11 mouse cellular contexts compared by ENCODE assay signal in genomic region chr15:12194817-12195735, GRCm38 (mm10). TPM values are rescaled to one million over a fixed set of nuclear protein-coding genes. Genes with fewer than 3 reads are reported as not detected.
DNase-seq lines count a peak whose midpoint lies in the region; ATAC-seq and TF ChIP-seq lines count a peak whose summit lies in the region.
"Had no signal": no experiment of that assay in that cellular context is flagged by ENCODE, and none has a peak within 500 bp of the region (broad histone marks: within the 10 kb centered on the region; RNA-seq: fewer than 3 reads in every experiment).

No protein-coding gene starts in this region.

- no peak for TF ChIP-seq RAD21 in CH12.LX (IDR thresholded peaks at IDR 0.05; ENCODE audit: low read depth, low read length)

- in situ Hi-C loops in CH12.LX (cut with MboI; ENCODE audit: low pct_ligation_motif_present, low pct_unique_long_range_greater_than_20kb, low sequenced_read_pairs): loop anchor here (10.0 kb wide), 2 partner anchors 170 to 600 kb away; no protein-coding TSS in a partner anchor

- TF ChIP-seq POLR2A in CH12.LX (IDR thresholded peaks at IDR 0.05; ENCODE audit: low read depth, low read length): no peak

- H3K4me1 ChIP-seq in heart, embryonic 15.5 days (replicated peaks): peaks cover 31% of the 10 kb centered on the region
- peaks cover 0 to 4% of the 10 kb centered on the region in 2 experiments; a peak in 2 of 4 replicates for H3K4me1 ChIP-seq in CH12.LX (ENCODE audit: control insufficient read depth in 1 of 2, insufficient read depth in 2 of 2)
- H3K4me1 ChIP-seq in embryonic facial prominence, embryonic 13.5 days: peaks cover 29% of the 10 kb centered on the region
- H3K4me1 ChIP-seq in liver, embryonic 11.5 days (replicated peaks; ENCODE audit: control insufficient read depth, insufficient read depth, low read length): peaks cover 28% of the 10 kb centered on the region
- H3K4me1 ChIP-seq: forebrain, embryonic 15.5 days had no signal

- H3K27me3 ChIP-seq in heart, embryonic 15.5 days: no peaks in the 10 kb centered on the region
- no peaks in the 10 kb centered on the region for H3K27me3 ChIP-seq in CH12.LX (replicated peaks)
- H3K27me3 ChIP-seq in embryonic facial prominence, embryonic 13.5 days: no peaks in the 10 kb centered on the region
- no peaks in the 10 kb centered on the region for H3K27me3 ChIP-seq in liver, embryonic 11.5 days (replicated peaks; ENCODE audit: control insufficient read depth, insufficient read depth, low read length)
- H3K27me3 ChIP-seq: forebrain, embryonic 15.5 days had no signal

- 37% methylated on average over 20 of the region's 20 CpGs for WGBS in heart, embryonic 15.5 days
- WGBS in embryonic facial prominence, embryonic 13.5 days: 72% methylated on average over 20 of the region's 20 CpGs
- 37% methylated on average over 20 of the region's 20 CpGs for WGBS in liver, embryonic 11.5 days

- no peak overlapping the region; the same call in 1 of the 2 replicates for H3K9ac ChIP-seq in heart, embryonic 15.5 days
- no peak overlapping the region for H3K9ac ChIP-seq in CH12.LX (ENCODE audit: insufficient read depth, low read depth)
- no peak overlapping the region for H3K9ac ChIP-seq in embryonic facial prominence, embryonic 13.5 days
- H3K9ac ChIP-seq in liver, embryonic 11.5 days (ENCODE audit: low read depth, low read length): peak overlapping the region; percentile 54
- H3K9ac ChIP-seq: forebrain, embryonic 15.5 days had no signal

- H3K27ac ChIP-seq in heart, embryonic 15.5 days: peak overlapping the region; percentile 65
- H3K27ac ChIP-seq in CH12.LX (ENCODE audit: insufficient read depth, low read depth): no peak overlapping the region
- peak overlapping the region; percentile 84 for H3K27ac ChIP-seq in embryonic facial prominence, embryonic 13.5 days
- H3K27ac ChIP-seq in liver, embryonic 11.5 days (ENCODE audit: low read depth, low read length): peak overlapping the region; percentile 94
- H3K27ac ChIP-seq: forebrain, embryonic 15.5 days had no signal

- dilution Hi-C loops in CH12.LX (cut with MboI; ENCODE audit: extremely low pct_ligation_motif_present, extremely low pct_unique_long_range_greater_than_20kb, low sequenced_read_pairs): loop anchor here (25.0 kb wide), 1 partner anchor 92 kb away; no protein-coding TSS in a partner anchor

- peak overlapping the region; percentile 22 for H3K4me3 ChIP-seq in heart, embryonic 15.5 days
- no peak overlapping the region for H3K4me3 ChIP-seq in CH12.LX (replicated peaks in 1 of 3; ENCODE audit: low read depth in 2 of 3, low read length in 2 of 3, poor library complexity in 1 of 3)
- H3K4me3 ChIP-seq in embryonic facial prominence, embryonic 13.5 days: no peak overlapping the region
- H3K4me3 ChIP-seq in liver, embryonic 11.5 days (ENCODE audit: low read depth, low read length): peak overlapping the region; percentile 41
- H3K4me3 ChIP-seq: forebrain, embryonic 15.5 days had no signal

- TF ChIP-seq CTCF in CH12.LX (conservative IDR thresholded peaks at IDR 0.05 in 1 of 2, IDR thresholded peaks at IDR 0.05 in 1 of 2; ENCODE audit: low read depth in 2 of 2, low read length in 2 of 2): no peak

- DNase-seq in heart, postnatal 14 days: no peak
- DNase-seq in CH12.LX (ENCODE audit: extremely low read depth): no peak
- no peak for DNase-seq in liver, embryonic 11.5 days (ENCODE audit: low spot score)
- DNase-seq in ovary, postnatal 14 days (ENCODE audit: low spot score): no peak
- no peak for DNase-seq in left cerebral cortex, postnatal 10 days (ENCODE audit: extremely low spot score in 1 of 2, low spot score in 2 of 2)
- no peak for DNase-seq in gastrocnemius, postnatal 4 days (ENCODE audit: low spot score in 2 of 2)
- DNase-seq: cerebellum, adult 11-12 months; left cerebral cortex, postnatal 4 days had no signal

- intact Hi-C loops in heart, postnatal 14 days (cut with DNase I): loop anchor here (5.0 kb wide), 4 partner anchors 127 to 607 kb away; partner anchors contain the start of genes 1810049J17Rik and Golph3
- intact Hi-C loops in left cerebral cortex, postnatal 10 days (cut with DNase I): loop anchor here (10.0 kb wide), 1 partner anchor 600 kb away; no protein-coding TSS in a partner anchor

- ATAC-seq in heart, embryonic 15.5 days (replicated peaks; ENCODE audit: insufficient number of reproducible peaks, insufficient read depth, low FRiP score, low read depth): no peak
- no peak for ATAC-seq in embryonic facial prominence, embryonic 13.5 days (ENCODE audit: insufficient number of reproducible peaks, insufficient read depth, low FRiP score, low TSS enrichment, low read depth)
- 0 out of 2 replicates have a peak, but pooled peaks have one; percentile 12 for ATAC-seq in liver, embryonic 11.5 days (replicated peaks; ENCODE audit: low FRiP score)
- ATAC-seq: forebrain, embryonic 15.5 days had no signal

- peaks cover 4% of the 10 kb centered on the region; the same call in 1 of the 2 replicates for H3K36me3 ChIP-seq in heart, embryonic 15.5 days
- H3K36me3 ChIP-seq in CH12.LX (replicated peaks in 1 of 2; ENCODE audit: control insufficient read depth in 1 of 2, insufficient read depth in 1 of 2, low read length in 1 of 2): peaks cover under 1 to 34% of the 10 kb centered on the region in 2 experiments
- H3K36me3 ChIP-seq in embryonic facial prominence, embryonic 13.5 days: peaks cover 10% of the 10 kb centered on the region
- H3K36me3 ChIP-seq in liver, embryonic 11.5 days (ENCODE audit: control insufficient read depth, insufficient read depth, low read length): peaks cover 2% of the 10 kb centered on the region; the same call in 1 of the 2 replicates

- peak overlapping the region; percentile 51 for H3K4me2 ChIP-seq in heart, embryonic 15.5 days
- H3K4me2 ChIP-seq in CH12.LX (ENCODE audit: insufficient read depth, low read depth, poor library complexity, severe bottlenecking): no peak overlapping the region
- H3K4me2 ChIP-seq in embryonic facial prominence, embryonic 13.5 days: peak overlapping the region; percentile 35
- peak overlapping the region; percentile 70 for H3K4me2 ChIP-seq in liver, embryonic 11.5 days
- H3K4me2 ChIP-seq: forebrain, embryonic 15.5 days had no signal

- no peaks in the 10 kb centered on the region; the same call in 1 of the 2 replicates for H3K79me2 ChIP-seq in CH12.LX (replicated peaks; ENCODE audit: control insufficient read depth, extremely low read depth, insufficient read depth, poor library complexity, severe bottlenecking)

- no peak for TF ChIP-seq EP300 in CH12.LX (IDR thresholded peaks at IDR 0.05; ENCODE audit: low read length)

- no peaks in the 10 kb centered on the region for H3K9me3 ChIP-seq in heart, embryonic 15.5 days (replicated peaks)
- H3K9me3 ChIP-seq in CH12.LX (replicated peaks; ENCODE audit: low read length): no peaks in the 10 kb centered on the region
- H3K9me3 ChIP-seq in embryonic facial prominence, embryonic 13.5 days: no peaks in the 10 kb centered on the region
- H3K9me3 ChIP-seq in liver, embryonic 11.5 days (ENCODE audit: control insufficient read depth, low read length): no peaks in the 10 kb centered on the region
- H3K9me3 ChIP-seq: forebrain, embryonic 15.5 days had no signal

TF ChIP-seq in CH12.LX, 34 proteins besides CTCF, POLR2A, EP300 and RAD21:
- TF ChIP-seq BHLHE40 (IDR thresholded peaks at IDR 0.05; ENCODE audit: low read depth, low read length): peak; percentile 53
- TF ChIP-seq E2F4 (IDR thresholded peaks at IDR 0.05; ENCODE audit: insufficient replicate concordance, low read depth, low read length): no peak

RNA-seq across cellular contexts. Expression of gene Mtmr12, which starts 9.8 kb away (rescaled TPM):
- polyA plus RNA-seq in heart, embryonic 15.5 days (2015; fragmentation: Nextera tagmentation; extraction: Ambion mirVana): 9.5 and 14.1 TPM in 2 replicates
- 10 to 100 TPM; 12.7 to 13.1 TPM for total RNA-seq in heart, postnatal 14 days (2021)
- total RNA-seq in CH12.LX (2012; rRNA removed) (8.2 and 8.6 TPM in 2 replicates), CH12.LX (2014; rRNA removed) (11.0 and 12.3 TPM in 2 replicates)
- polyA plus RNA-seq in CH12.LX (2012; ENCODE audit: insufficient read length, low read depth): 15.3 and 16.3 TPM in 2 replicates
- 16.1 and 18.5 TPM in 2 replicates for polyA plus RNA-seq in embryonic facial prominence, embryonic 13.5 days (2015; fragmentation: Nextera tagmentation; extraction: Ambion mirVana)
- polyA plus RNA-seq in liver, embryonic 11.5 days (2014; fragmentation: Nextera tagmentation; extraction: Ambion mirVana): 19.6 and 23.0 TPM in 2 replicates
- total RNA-seq in left cerebral cortex, postnatal 10 days (2021): 10 to 100 TPM; 16.3 to 17.6 TPM
- total RNA-seq in gastrocnemius, postnatal 4 days (2021): 10 to 100 TPM; 17.0 to 17.5 TPM

Comparison
In these comparisons a context has a peak if more than half of its experiments do, and no peak if none do; other contexts are left out.
1. H3K4me3 ChIP-seq: peak in heart, embryonic 15.5 days (single experiment) and liver, embryonic 11.5 days (single experiment); none in CH12.LX (0 of 3) and embryonic facial prominence, embryonic 13.5 days (single experiment).